Mouse (Mus musculus): ENCODE data around the gene Mbtps1.

- TF ChIP-seq ZC3H11A (IDR thresholded peaks at IDR 0.05; ENCODE audit: borderline replicate concordance, low read depth, low read length) (no peak), MAFK (IDR thresholded peaks at IDR 0.05; ENCODE audit: insufficient read depth, low read depth, low read length) (no peak), HCFC1 (IDR thresholded peaks at IDR 0.05; ENCODE audit: borderline replicate concordance, insufficient read depth, low read length) (no peak)
Observed at GRCm38 (mm10) chr8:119590348-119590747, 31.8 kb upstream of the Mbtps1 start.

Measured in ES-E14 (cell line).